Mouse (Mus musculus) CH12.LX (cell line): ENCODE data around the gene Olfr1441. TPM values are rescaled to one million over a fixed set of nuclear protein-coding genes. Genes with fewer than 3 reads are reported as not detected.
A peak's percentile ranks its signal among the peaks of the same experiment; 100 is the strongest.

Source experiments
- DNase-seq: peaks from one replicate; pipeline ENCODE4 v3.0.0-alpha.2; 2013; ENCODE audit errors: extremely low read depth
- H3K27ac ChIP-seq: 2 replicates; pipeline ENCODE4 v1.5.1; 2012; ENCODE audit warnings: low read depth, mild to moderate bottlenecking, control low read depth, moderate library complexity; ENCODE audit not compliant: insufficient read depth
- H3K27me3 ChIP-seq: replicated peaks from 2 replicates; pipeline ENCODE3; 2012; ENCODE audit warnings: inconsistent platforms
- H3K36me3 ChIP-seq, 2 experiments: replicated peaks in 1 of 2; 2 replicates each; pipeline versions ENCODE3 to v1.6.1; 2012; ENCODE audit warnings: inconsistent platforms in 1 of 2, low read length in 1 of 2, mild to moderate bottlenecking in 1 of 2, mixed read lengths in 1 of 2, moderate library complexity in 1 of 2; ENCODE audit not compliant: control insufficient read depth in 1 of 2, insufficient read depth in 1 of 2
- H3K4me1 ChIP-seq, 2 experiments: 2 replicates each; pipeline ENCODE4 v1.6.1; 2012; ENCODE audit warnings: inconsistent platforms in 1 of 2, moderate library complexity in 1 of 2; ENCODE audit not compliant: insufficient read depth in 2 of 2, control insufficient read depth in 1 of 2
- H3K4me2 ChIP-seq: 2 replicates; pipeline ENCODE4 v1.6.1; 2012; ENCODE audit warnings: low read depth, mild to moderate bottlenecking, control low read depth; ENCODE audit not compliant: poor library complexity, insufficient read depth, severe bottlenecking
- H3K4me3 ChIP-seq, 3 experiments: fragments of 150-350 bp in 1 of 3; sonication (generic) in 1 of 3; replicated peaks in 1 of 3; 2 replicates each; pipeline versions ENCODE3 to v1.5.1; 2011 to 2012; ENCODE audit warnings: low read depth in 2 of 3, low read length in 2 of 3, mild to moderate bottlenecking in 2 of 3, moderate library complexity in 2 of 3, control low read depth in 1 of 3, improper control_type of control experiment in 1 of 3, inconsistent platforms in 1 of 3, mixed read lengths in 1 of 3; ENCODE audit not compliant: poor library complexity in 1 of 3
- H3K79me2 ChIP-seq: replicated peaks from 2 replicates; pipeline ENCODE4 v1.6.1; 2012; ENCODE audit warnings: mild to moderate bottlenecking, moderate library complexity; ENCODE audit not compliant: control insufficient read depth, poor library complexity, insufficient read depth, severe bottlenecking; ENCODE audit errors: extremely low read depth
- H3K9ac ChIP-seq: 2 replicates; pipeline ENCODE4 v1.6.1; 2012; ENCODE audit warnings: low read depth, mild to moderate bottlenecking, control low read depth, moderate library complexity; ENCODE audit not compliant: insufficient read depth
- H3K9me3 ChIP-seq: replicated peaks from 2 replicates; pipeline ENCODE3; 2012; ENCODE audit warnings: low read length, inconsistent platforms, mixed read lengths
- BHLHE40 ChIP-seq: IDR thresholded peaks from 2 replicates; pipeline ENCODE4 v1.6.1; 2011; ENCODE audit warnings: mild to moderate bottlenecking, low read depth, low read length, improper control_type of control experiment
- CHD1 ChIP-seq: IDR thresholded peaks from 2 replicates; pipeline ENCODE4 v1.6.1; 2012; ENCODE audit warnings: low read depth, low read length, improper control_type of control experiment, inconsistent platforms
- CHD2 ChIP-seq: IDR thresholded peaks from 2 replicates; pipeline ENCODE4 v1.6.1; 2011; ENCODE audit warnings: low read length, improper control_type of control experiment
- CTCF ChIP-seq, 2 experiments: IDR thresholded peaks in 1 of 2; conservative IDR thresholded peaks in 1 of 2; 2 replicates each; pipeline ENCODE4 v1.5.1; 2011 to 2012; ENCODE audit warnings: low read depth in 2 of 2, low read length in 2 of 2, improper control_type of control experiment in 1 of 2, inconsistent platforms in 1 of 2, mild to moderate bottlenecking in 1 of 2, moderate library complexity in 1 of 2
- E2F4 ChIP-seq: IDR thresholded peaks from 2 replicates; pipeline ENCODE4 v1.6.1; 2011; ENCODE audit warnings: low read depth, low read length, improper control_type of control experiment; ENCODE audit not compliant: insufficient replicate concordance
- ELF1 ChIP-seq: IDR thresholded peaks from 2 replicates; pipeline ENCODE4 v1.6.1; 2014; ENCODE audit warnings: low read depth, mild to moderate bottlenecking, inconsistent platforms, low read length, improper control_type of control experiment
- EP300 ChIP-seq: IDR thresholded peaks from 2 replicates; pipeline ENCODE4 v1.6.1; 2011; ENCODE audit warnings: low read length, improper control_type of control experiment
- ETS1 ChIP-seq: conservative IDR thresholded peaks from 2 replicates; pipeline ENCODE4 v1.6.1; 2012; ENCODE audit warnings: low read depth, mild to moderate bottlenecking, inconsistent platforms, low read length, improper control_type of control experiment, moderate library complexity
- GABPA ChIP-seq: IDR thresholded peaks from 2 replicates; pipeline ENCODE4 v1.6.1; 2012; ENCODE audit warnings: low read depth, low read length, improper control_type of control experiment, inconsistent platforms; ENCODE audit not compliant: insufficient replicate concordance
- HCFC1 ChIP-seq: IDR thresholded peaks from 2 replicates; pipeline ENCODE4 v1.6.1; 2012; ENCODE audit warnings: low read depth, mild to moderate bottlenecking, inconsistent platforms, low read length, improper control_type of control experiment
- IRF4 ChIP-seq: IDR thresholded peaks from 2 replicates; pipeline ENCODE4 v1.6.1; 2014; ENCODE audit warnings: low read depth, mild to moderate bottlenecking, inconsistent platforms, low read length, improper control_type of control experiment
- JUN ChIP-seq: IDR thresholded peaks from 2 replicates; pipeline ENCODE4 v1.6.1; 2011; ENCODE audit warnings: low read depth, mild to moderate bottlenecking, low read length, improper control_type of control experiment, moderate library complexity; ENCODE audit not compliant: insufficient read depth
- JUND ChIP-seq: conservative IDR thresholded peaks from 2 replicates; pipeline ENCODE4 v1.6.1; 2011; ENCODE audit warnings: low read depth, low read length, improper control_type of control experiment
- KAT2A ChIP-seq: IDR thresholded peaks from 2 replicates; pipeline ENCODE4 v1.6.1; 2012; ENCODE audit warnings: low read length, improper control_type of control experiment, inconsistent platforms; ENCODE audit not compliant: insufficient replicate concordance
- MAFK ChIP-seq: IDR thresholded peaks from 2 replicates; pipeline ENCODE4 v1.6.1; 2011; ENCODE audit warnings: low read length, improper control_type of control experiment; ENCODE audit not compliant: insufficient replicate concordance
- MAX ChIP-seq: IDR thresholded peaks from 2 replicates; pipeline ENCODE4 v1.6.1; 2011; ENCODE audit warnings: low read length, improper control_type of control experiment
- MAZ ChIP-seq: IDR thresholded peaks from 2 replicates; pipeline ENCODE4 v1.6.1; 2012; ENCODE audit warnings: low read depth, mild to moderate bottlenecking, inconsistent platforms, low read length, improper control_type of control experiment, moderate library complexity
- MEF2A ChIP-seq: IDR thresholded peaks from 2 replicates; pipeline ENCODE4 v1.6.1; 2014; ENCODE audit warnings: low read depth, mild to moderate bottlenecking, inconsistent platforms, low read length, improper control_type of control experiment, borderline replicate concordance
- MXI1 ChIP-seq: IDR thresholded peaks from 2 replicates; pipeline ENCODE4 v1.6.1; 2011; ENCODE audit warnings: mild to moderate bottlenecking, low read depth, low read length, improper control_type of control experiment
- MYC ChIP-seq: IDR thresholded peaks from 2 replicates; pipeline ENCODE4 v1.6.1; 2011; ENCODE audit warnings: low read depth, mild to moderate bottlenecking, improper control_type of control experiment, low read length
- NELFE ChIP-seq: IDR thresholded peaks from 2 replicates; pipeline ENCODE4 v1.6.1; 2011; ENCODE audit warnings: low read depth, low read length, improper control_type of control experiment
- NRF1 ChIP-seq: IDR thresholded peaks from 2 replicates; pipeline ENCODE4 v1.6.1; 2014; ENCODE audit warnings: low read depth, mild to moderate bottlenecking, inconsistent platforms, low read length, improper control_type of control experiment, moderate library complexity
- PAX5 ChIP-seq: IDR thresholded peaks from 2 replicates; pipeline ENCODE4 v1.6.1; 2012; ENCODE audit warnings: low read length, inconsistent platforms, mixed read lengths
- POLR2A ChIP-seq: IDR thresholded peaks from 2 replicates; pipeline ENCODE4 v1.6.1; 2011; ENCODE audit warnings: low read depth, mild to moderate bottlenecking, improper control_type of control experiment, low read length
- POLR2AphosphoS2 ChIP-seq: IDR thresholded peaks from 2 replicates; pipeline ENCODE4 v1.6.1; 2011; ENCODE audit warnings: low read depth, low read length, improper control_type of control experiment
- RAD21 ChIP-seq: IDR thresholded peaks from 2 replicates; pipeline ENCODE4 v1.6.1; 2011; ENCODE audit warnings: low read depth, mild to moderate bottlenecking, low read length, improper control_type of control experiment, moderate library complexity
- RCOR1 ChIP-seq: conservative IDR thresholded peaks from 2 replicates; pipeline ENCODE4 v1.6.1; 2012; ENCODE audit warnings: low read depth, mild to moderate bottlenecking, inconsistent platforms, low read length, improper control_type of control experiment
- SIN3A ChIP-seq: IDR thresholded peaks from 2 replicates; pipeline ENCODE4 v1.6.1; 2012; ENCODE audit warnings: low read length, improper control_type of control experiment, inconsistent platforms
- SMC3 ChIP-seq: IDR thresholded peaks from 2 replicates; pipeline ENCODE4 v1.6.1; 2011; ENCODE audit warnings: low read depth, low read length, improper control_type of control experiment
- TBP ChIP-seq: conservative IDR thresholded peaks from 2 replicates; pipeline ENCODE4 v1.6.1; 2011; ENCODE audit warnings: low read depth, low read length, improper control_type of control experiment
- TCF12 ChIP-seq: IDR thresholded peaks from 2 replicates; pipeline ENCODE4 v1.6.1; 2014; ENCODE audit warnings: low read depth, mild to moderate bottlenecking, inconsistent platforms, low read length, improper control_type of control experiment
- UBTF ChIP-seq: IDR thresholded peaks from 2 replicates; pipeline ENCODE4 v1.6.1; 2012; ENCODE audit warnings: low read depth, mild to moderate bottlenecking, inconsistent platforms, low read length, improper control_type of control experiment, moderate library complexity
- USF1 ChIP-seq: IDR thresholded peaks from 2 replicates; pipeline ENCODE4 v1.6.1; 2014; ENCODE audit warnings: low read depth, mild to moderate bottlenecking, inconsistent platforms, low read length, improper control_type of control experiment
- USF2 ChIP-seq: conservative IDR thresholded peaks from 2 replicates; pipeline ENCODE4 v1.6.1; 2011; ENCODE audit warnings: low read depth, low read length, improper control_type of control experiment
- ZC3H11A ChIP-seq: IDR thresholded peaks from 2 replicates; pipeline ENCODE4 v1.6.1; 2012; ENCODE audit warnings: low read depth, mild to moderate bottlenecking, inconsistent platforms, low read length, improper control_type of control experiment
- ZKSCAN1 ChIP-seq: IDR thresholded peaks from 2 replicates; pipeline ENCODE4 v1.6.1; 2012; ENCODE audit warnings: low read depth, inconsistent platforms, low read length, improper control_type of control experiment, borderline replicate concordance
- ZMIZ1 ChIP-seq: IDR thresholded peaks from 2 replicates; pipeline ENCODE4 v1.6.1; 2012; ENCODE audit warnings: low read depth, mild to moderate bottlenecking, inconsistent platforms, low read length, improper control_type of control experiment
- ZNF384 ChIP-seq: IDR thresholded peaks from 2 replicates; pipeline ENCODE4 v1.6.1; 2012; ENCODE audit warnings: low read depth, low read length, improper control_type of control experiment, inconsistent platforms
- dilution Hi-C: fragments of 300-500 bp; cut with MboI; formaldehyde crosslinking; loops from 2 replicates; pipeline ENCODE4 v1.14.3; 2020; ENCODE audit warnings: low sequenced_read_pairs; ENCODE audit not compliant: extremely low pct_unique_long_range_greater_than_20kb, extremely low pct_ligation_motif_present
- in situ Hi-C: fragments of 300-500 bp; cut with MboI; formaldehyde crosslinking; loops from 3 replicates; pipeline ENCODE4 v1.14.3; 2019; ENCODE audit warnings: low sequenced_read_pairs, low pct_ligation_motif_present, low pct_unique_long_range_greater_than_20kb, mixed read lengths
- polyA plus RNA-seq: library from polyadenylated mRNA; unstranded; fragments of >175 nt; gene quantifications from 2 replicates; pipeline ENCODE4 v1.2.1, GENCODE M21; 2012; ENCODE audit warnings: low read depth; ENCODE audit not compliant: insufficient read length
- total RNA-seq, 2 experiments: library from RNA; depleted of rRNA; stranded (reverse); fragments of 300-350 nt in 1 of 2; fragments of >200 nt in 1 of 2; gene quantifications; 2 replicates each; pipeline ENCODE4 v1.2.3; 2012 to 2014

Olfr1441 gene
- total and polyA plus RNA-seq, 3 experiments, result not detected

GRCm38 (mm10) chr19:12467436-12467835, 50.2 kb downstream of the Olfr1441 start:
- TF ChIP-seq NELFE, result 0 out of 2 replicates have a peak, but pooled peaks have one; percentile 10
- TF ChIP-seq ZC3H11A, result peak; percentile 90
- TF ChIP-seq HCFC1, result peak; percentile 51
- no peak for TF ChIP-seq MYC
- TF ChIP-seq CHD1, result no peak
- no peak for TF ChIP-seq JUN
- TF ChIP-seq TCF12, result peak; percentile 39; the same call in 1 of the 2 replicates
- TF ChIP-seq USF2, result no peak
- peak; percentile 31 for TF ChIP-seq RAD21
- no peak for TF ChIP-seq CHD2
- no peak for TF ChIP-seq USF1
- no peak for TF ChIP-seq ETS1
- TF ChIP-seq MAX, result no peak
- no peak for TF ChIP-seq MAZ
- no peak; the same call in 1 of the 2 replicates for TF ChIP-seq MXI1
- TF ChIP-seq CTCF (conservative IDR thresholded peaks at IDR 0.05 in 1 of 2, IDR thresholded peaks at IDR 0.05 in 1 of 2; ENCODE audit: low read depth in 2 of 2, low read length in 2 of 2), result peak; percentile 76 to 77
- no peak for TF ChIP-seq E2F4
- TF ChIP-seq SIN3A, result no peak
- TF ChIP-seq ELF1, result 0 out of 2 replicates have a peak, but pooled peaks have one; percentile 13
- TF ChIP-seq GABPA, result no peak
- no peak for TF ChIP-seq TBP
- peak; percentile 18; the same call in 1 of the 2 replicates for TF ChIP-seq JUND
- peak; percentile 45; the same call in 1 of the 2 replicates for TF ChIP-seq EP300
- TF ChIP-seq UBTF, result no peak
- TF ChIP-seq MEF2A, result 0 out of 2 replicates have a peak, but pooled peaks have one; percentile 22
- TF ChIP-seq ZKSCAN1, result no peak
- TF ChIP-seq MAFK, result 0 out of 2 replicates have a peak, but pooled peaks have one; percentile 24
- TF ChIP-seq KAT2A, result no peak
- TF ChIP-seq RCOR1, result peak; percentile 83; the same call in 1 of the 2 replicates
- no peak; the same call in 1 of the 2 replicates for TF ChIP-seq POLR2AphosphoS2
- peak; percentile 33; the same call in 1 of the 2 replicates for TF ChIP-seq IRF4
- TF ChIP-seq SMC3, result peak; percentile 62
- no peak for TF ChIP-seq ZNF384
- no peak for TF ChIP-seq POLR2A
- TF ChIP-seq ZMIZ1, result 0 out of 2 replicates have a peak, but pooled peaks have one; percentile 45
- peak; percentile 72 for TF ChIP-seq NRF1
- no peak for TF ChIP-seq PAX5
- 0 out of 2 replicates have a peak, but pooled peaks have one; percentile 29 for TF ChIP-seq BHLHE40
- Histone ChIP-seq H3K9me3 (no peaks in the 10 kb centered on the region), H3K4me2 (peak overlapping the region; percentile 87; the same call in 1 of the 2 replicates), H3K27me3 (no peaks in the 10 kb centered on the region), H3K79me2 (peaks cover 34% of the 10 kb centered on the region), H3K9ac (no peak overlapping the region), H3K27ac (peak overlapping the region; percentile 87), H3K4me1 (peaks cover 16 to 60% of the 10 kb centered on the region in 2 experiments), H3K36me3 (peaks cover 20 to 70% of the 10 kb centered on the region in 2 experiments), H3K4me3 (no peak overlapping the region)
- in situ Hi-C loops (no loop called here), dilution Hi-C loops (no loop called here)
- DNase-seq, result peak; percentile 86
